Mouse (Mus musculus): Measurements from ENCODE around the gene Ak3. TPM values are rescaled to one million over a fixed set of nuclear protein-coding genes. Genes with fewer than 3 reads are reported as not detected.
"Not testable (repeated sequence)": the region's sequence is repeated elsewhere in the genome, so short reads cannot be mapped to it uniquely, and the experiment has no call there.

The Ak3 gene
- polyA plus RNA-seq, 1 experiment from 2014 or later: 71.7 TPM

GRCm38 (mm10) chr19:29011355-29011990 lies 36.3 kb downstream of the Ak3 start:
- no peaks in the 10 kb centered on the region for H3K4me1 ChIP-seq
- H3K9me3 ChIP-seq: no peaks in the 10 kb centered on the region
- H3K4me3 ChIP-seq: no peak overlapping the region
- no peak for DNase-seq (ENCODE audit: low spot score)
- H3K27me3 ChIP-seq (replicated peaks; ENCODE audit: low read depth, poor library complexity, severe bottlenecking): no peaks in the 10 kb centered on the region
- H3K27ac ChIP-seq (replicated peaks): no peak overlapping the region
- 93% methylated on average over 12 of the region's 12 CpGs for WGBS
- peaks cover 92% of the 10 kb centered on the region for H3K36me3 ChIP-seq (replicated peaks)

- no peak overlapping the region for H3K27ac ChIP-seq (replicated peaks)
- no peaks in the 10 kb centered on the region for H3K9me3 ChIP-seq
- H3K4me3 ChIP-seq: no peak overlapping the region
- WGBS: 95% methylated on average over 11 of the region's 11 CpGs
- no peaks in the 10 kb centered on the region for H3K4me1 ChIP-seq
- no peaks in the 10 kb centered on the region for H3K27me3 ChIP-seq (replicated peaks; ENCODE audit: low read depth, poor library complexity, severe bottlenecking)
- DNase-seq (ENCODE audit: low spot score): no peak
- peaks cover 84% of the 10 kb centered on the region for H3K36me3 ChIP-seq (replicated peaks)
Measured at GRCm38 (mm10) chr19:29009046-29009445, 38.7 kb downstream of the Ak3 start.

DNA sequence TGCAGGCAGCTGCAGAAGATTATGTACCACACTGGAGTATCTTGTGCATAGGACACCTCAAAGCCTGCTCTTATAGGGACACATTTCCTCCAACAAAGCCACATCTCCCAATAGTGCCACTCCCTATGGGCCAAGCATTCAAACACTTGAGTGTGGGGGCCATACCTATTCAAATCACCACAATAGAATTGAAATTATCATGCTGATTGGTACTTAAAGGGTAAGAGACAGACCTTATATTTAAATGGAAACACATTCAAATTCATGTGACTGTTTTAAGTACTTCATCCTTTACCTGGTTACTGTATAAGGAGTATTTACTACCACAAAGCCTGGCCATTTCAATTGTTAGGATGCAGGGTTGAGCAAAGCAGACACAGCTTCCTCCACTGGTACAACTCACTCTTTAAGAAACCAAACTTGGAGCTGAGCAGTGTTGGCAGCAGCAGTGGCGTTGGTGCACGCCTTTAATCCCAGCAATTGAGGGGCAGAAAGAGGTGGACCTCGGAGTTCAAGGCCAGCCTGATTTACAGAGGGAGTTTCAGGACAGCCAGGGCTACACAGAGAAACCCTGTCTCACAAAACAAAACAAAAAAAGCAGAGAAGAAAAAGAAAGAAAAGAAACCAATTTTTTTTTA lies 39.6 kb downstream of the Ak3 start:
- H3K36me3 ChIP-seq (replicated peaks): peaks cover 80% of the 10 kb centered on the region

GRCm38 (mm10) chr19:29000321-29000720 lies 47.4 kb downstream of the Ak3 start:
- not testable (repeated sequence) for H3K4me1 ChIP-seq; DNase-seq (ENCODE audit: low spot score); H3K9me3 ChIP-seq; H3K27me3 ChIP-seq (replicated peaks; ENCODE audit: low read depth, poor library complexity, severe bottlenecking); H3K27ac ChIP-seq (replicated peaks); H3K4me3 ChIP-seq
- H3K36me3 ChIP-seq (replicated peaks): peaks cover 86% of the 10 kb centered on the region
- WGBS: 97% methylated on average over 16 of the region's 16 CpGs

More for the DNA sequence above, 39.6 kb downstream of the Ak3 start:
- 90% methylated on average over 3 of the region's 3 CpGs for WGBS
- H3K9me3 ChIP-seq: no peaks in the 10 kb centered on the region
- no peak for DNase-seq (ENCODE audit: low spot score)
- H3K4me1 ChIP-seq: no peaks in the 10 kb centered on the region
- no peak overlapping the region for H3K27ac ChIP-seq (replicated peaks)
- H3K27me3 ChIP-seq (replicated peaks; ENCODE audit: low read depth, poor library complexity, severe bottlenecking): no peaks in the 10 kb centered on the region
- H3K4me3 ChIP-seq: no peak overlapping the region

DNA sequence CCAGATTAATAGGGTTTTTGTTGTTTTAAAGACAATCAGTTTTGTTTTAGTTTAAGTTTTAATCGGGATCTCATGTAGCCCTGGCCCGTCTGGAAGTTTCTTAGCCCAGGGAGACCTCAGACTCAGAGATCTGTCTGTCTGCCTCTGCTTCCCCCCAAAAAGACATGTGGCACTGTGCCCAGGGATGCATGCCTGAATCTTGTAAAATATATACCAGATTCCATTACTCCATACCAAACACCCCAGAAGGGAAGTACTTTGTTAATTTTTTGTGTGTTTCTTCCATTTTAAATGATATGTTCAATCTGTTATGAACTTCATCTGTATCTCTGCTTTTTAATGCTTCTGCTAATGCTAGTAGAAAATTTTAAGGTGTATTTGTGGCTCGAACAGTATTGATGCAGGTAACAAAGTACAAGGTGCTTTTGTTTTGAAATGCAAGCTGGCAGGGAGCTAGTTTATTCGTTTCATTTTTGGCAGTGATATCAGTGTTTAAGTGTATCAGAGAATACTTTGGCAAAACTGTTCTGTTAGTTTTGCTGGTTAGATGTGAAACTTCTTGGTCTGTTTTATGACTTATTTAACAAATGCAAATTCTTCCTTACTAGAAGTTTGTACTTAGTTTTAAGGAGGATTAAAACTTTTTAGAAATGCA lies 49.7 kb downstream of the Ak3 start:
- Histone ChIP-seq H3K36me3 (replicated peaks) (peaks cover 96% of the 10 kb centered on the region), H3K4me1 (no peaks in the 10 kb centered on the region), H3K27me3 (replicated peaks; ENCODE audit: low read depth, poor library complexity, severe bottlenecking) (no peaks in the 10 kb centered on the region), H3K9me3 (no peaks in the 10 kb centered on the region), H3K4me3 (no peak overlapping the region), H3K27ac (replicated peaks) (no peak overlapping the region)
- no peak for DNase-seq (ENCODE audit: low spot score)
- WGBS: 92% methylated on average over 4 of the region's 4 CpGs

DNA sequence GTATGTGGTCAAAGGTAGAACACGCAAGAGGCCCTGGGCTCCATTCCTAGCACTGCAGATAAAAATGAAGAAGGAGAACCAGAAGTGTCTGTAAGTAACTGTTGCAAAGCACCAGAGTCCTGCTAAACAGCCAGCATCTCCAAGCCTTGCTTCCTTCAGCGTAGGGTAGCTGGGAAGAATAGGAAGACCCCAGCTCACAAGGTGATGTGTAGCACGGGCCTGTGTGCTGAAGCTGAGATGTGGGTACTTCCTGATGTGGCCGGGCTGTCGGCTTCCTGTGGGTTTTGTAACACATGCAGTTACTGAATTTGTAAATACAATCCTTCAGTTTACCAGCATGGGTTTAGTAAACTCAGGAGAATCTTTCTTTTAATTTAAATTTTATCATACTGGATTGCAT lies 52.4 kb downstream of the Ak3 start:
- DNase-seq (ENCODE audit: low spot score): no peak
- peaks cover 9% of the 10 kb centered on the region for H3K4me1 ChIP-seq
- no peak overlapping the region for H3K27ac ChIP-seq (replicated peaks)
- no peaks in the 10 kb centered on the region for H3K27me3 ChIP-seq (replicated peaks; ENCODE audit: low read depth, poor library complexity, severe bottlenecking)
- peaks cover 78% of the 10 kb centered on the region for H3K36me3 ChIP-seq (replicated peaks)
- H3K9me3 ChIP-seq: no peaks in the 10 kb centered on the region
- no peak overlapping the region for H3K4me3 ChIP-seq
- WGBS: 93% methylated on average over 5 of the region's 5 CpGs

- H3K36me3 ChIP-seq (replicated peaks): peaks cover 73% of the 10 kb centered on the region
Measured at GRCm38 (mm10) chr19:28994870-28995269, 52.9 kb downstream of the Ak3 start.

GRCm38 (mm10) chr19:28991391-28991790 lies 56.4 kb downstream of the Ak3 start:
- Histone ChIP-seq H3K4me1 (peaks cover 15% of the 10 kb centered on the region), H3K36me3 (replicated peaks) (peaks cover 43% of the 10 kb centered on the region), H3K9me3 (no peaks in the 10 kb centered on the region), H3K27ac (replicated peaks) (no peak overlapping the region), H3K27me3 (replicated peaks; ENCODE audit: low read depth, poor library complexity, severe bottlenecking) (no peaks in the 10 kb centered on the region), H3K4me3 (peak overlapping the region; percentile 97)
- DNase-seq (ENCODE audit: low spot score): no peak
- 71% methylated on average over 5 of the region's 5 CpGs for WGBS

More at GRCm38 (mm10) chr19:28994870-28995269, 52.9 kb downstream of the Ak3 start:
- no peak overlapping the region for H3K27ac ChIP-seq (replicated peaks)
- H3K4me1 ChIP-seq: peaks cover 9% of the 10 kb centered on the region
- no peaks in the 10 kb centered on the region for H3K27me3 ChIP-seq (replicated peaks; ENCODE audit: low read depth, poor library complexity, severe bottlenecking)
- 92% methylated on average over 7 of the region's 7 CpGs for WGBS
- DNase-seq (ENCODE audit: low spot score): no peak
- H3K9me3 ChIP-seq: no peaks in the 10 kb centered on the region
- H3K4me3 ChIP-seq: no peak overlapping the region

GRCm38 (mm10) chr19:28990590-28991221 lies 57.1 kb downstream of the Ak3 start:
- peaks cover 36% of the 10 kb centered on the region for H3K36me3 ChIP-seq (replicated peaks)
- 1% methylated on average over 41 of the region's 41 CpGs for WGBS
- H3K4me3 ChIP-seq: peak overlapping the region; percentile 97
- H3K27ac ChIP-seq (replicated peaks): peak overlapping the region; percentile 95
- no peaks in the 10 kb centered on the region for H3K27me3 ChIP-seq (replicated peaks; ENCODE audit: low read depth, poor library complexity, severe bottlenecking)
- DNase-seq (ENCODE audit: low spot score): no peak
- H3K4me1 ChIP-seq: peaks cover 15% of the 10 kb centered on the region
- H3K9me3 ChIP-seq: no peaks in the 10 kb centered on the region

DNA sequence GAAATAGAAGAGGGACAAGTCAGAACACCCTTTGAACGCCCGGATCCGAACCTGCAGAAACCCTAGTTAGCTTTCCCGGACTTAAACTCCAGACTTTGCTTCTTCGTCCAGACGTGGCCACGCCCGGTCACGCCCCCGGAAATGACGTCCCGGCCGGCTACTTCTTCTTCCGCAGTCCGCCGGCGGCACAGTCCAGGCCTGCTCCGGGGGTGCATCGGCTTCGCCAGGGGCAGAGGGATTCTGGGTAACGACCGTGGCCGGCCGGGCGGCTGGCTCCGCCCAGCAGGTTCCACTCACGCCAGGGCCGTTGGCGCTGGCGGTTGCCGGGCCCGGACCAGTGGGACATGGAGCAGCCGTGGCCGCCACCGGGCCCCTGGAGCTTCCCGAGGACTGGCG lies 57.6 kb downstream of the Ak3 start, which contains the start of gene Cdc37l1:
Cdc37l1 (plus strand) TSS at position 159 of the 396 bp plus-strand sequence.
- WGBS: under 1% methylated on average over 37 of the region's 37 CpGs
- Histone ChIP-seq H3K27ac (replicated peaks) (peak within 1 kb of the TSS; percentile 95), H3K36me3 (replicated peaks) (peaks cover 31% of the 10 kb centered on the region), H3K9me3 (no peaks in the 10 kb centered on the region), H3K4me1 (peaks cover 15% of the 10 kb centered on the region), H3K4me3 (peak within 1 kb of the TSS; percentile 97), H3K27me3 (replicated peaks; ENCODE audit: low read depth, poor library complexity, severe bottlenecking) (no peaks in the 10 kb centered on the region)
- peak; percentile 98 for DNase-seq (ENCODE audit: low spot score)

DNA sequence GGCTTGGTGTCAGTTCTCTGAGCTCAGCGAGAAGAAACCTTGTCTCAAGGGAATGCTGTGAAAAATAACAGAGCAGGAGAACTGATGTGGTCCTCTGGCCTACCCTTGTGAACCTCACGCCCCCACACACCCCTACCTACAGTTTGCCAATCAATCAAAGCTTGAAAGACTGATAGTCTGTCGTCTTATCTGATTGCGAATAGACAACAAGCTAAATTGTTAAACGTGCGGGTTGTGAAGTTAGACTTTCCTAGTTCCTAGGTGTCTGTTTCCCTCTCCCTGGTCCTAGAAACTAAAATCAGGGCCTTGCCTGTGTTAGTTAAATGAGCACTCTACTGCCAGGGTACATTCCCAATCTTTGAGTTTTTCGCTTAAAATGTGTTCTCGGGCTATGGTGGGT lies 58.2 kb downstream of the Ak3 start:
- Histone ChIP-seq H3K4me3 (peak overlapping the region; percentile 97), H3K27ac (replicated peaks) (peak overlapping the region; percentile 95), H3K4me1 (peaks cover 15% of the 10 kb centered on the region), H3K27me3 (replicated peaks; ENCODE audit: low read depth, poor library complexity, severe bottlenecking) (no peaks in the 10 kb centered on the region), H3K36me3 (replicated peaks) (peaks cover 24% of the 10 kb centered on the region), H3K9me3 (no peaks in the 10 kb centered on the region)
- WGBS: 73% methylated on average over 8 of the region's 8 CpGs
- DNase-seq (ENCODE audit: low spot score): no peak

- DNase-seq (ENCODE audit: low spot score): no peak
Measured at GRCm38 (mm10) chr19:28982617-28983016, 65.1 kb downstream of the Ak3 start.

More at GRCm38 (mm10) chr19:28982617-28983016, 65.1 kb downstream of the Ak3 start:
- no peaks in the 10 kb centered on the region for H3K27me3 ChIP-seq (replicated peaks; ENCODE audit: low read depth, poor library complexity, severe bottlenecking)
- no peaks in the 10 kb centered on the region for H3K36me3 ChIP-seq (replicated peaks)
- no peak overlapping the region for H3K27ac ChIP-seq (replicated peaks)
- H3K4me1 ChIP-seq: no peaks in the 10 kb centered on the region
- H3K4me3 ChIP-seq: no peak overlapping the region
- no peaks in the 10 kb centered on the region for H3K9me3 ChIP-seq
- 80% methylated on average over 7 of the region's 7 CpGs for WGBS

All from embryonic facial prominence, embryonic 10.5 days (tissue).